Mouse (Mus musculus) cerebellum, adult 2 months (tissue): ENCODE measurements around the gene Tmem163. TPM values are rescaled to one million over a fixed set of nuclear protein-coding genes. Genes with fewer than 3 reads are reported as not detected.

Experiments used
- DNase-seq, 2 experiments: peaks; one replicate each; pipeline ENCODE4 v3.0.0; 2021
- H3K27ac ChIP-seq: fragments of 200-500 bp; 2 replicates; pipeline ENCODE4 v1.5.1; 2012; ENCODE audit warnings: low read length, control low read depth, inconsistent platforms; ENCODE audit not compliant: insufficient read depth
- H3K27me3 ChIP-seq: fragments of 200-500 bp; 2 replicates; pipeline ENCODE4 v1.6.1; 2012; ENCODE audit warnings: inconsistent platforms, mild to moderate bottlenecking, low read length, moderate library complexity; ENCODE audit not compliant: control insufficient read depth, insufficient read depth
- H3K4me1 ChIP-seq: fragments of 200-500 bp; 2 replicates; pipeline ENCODE4 v1.6.1; 2011; ENCODE audit warnings: low read length; ENCODE audit not compliant: control insufficient read depth, insufficient read depth
- H3K4me3 ChIP-seq: fragments of 200-500 bp; replicated peaks from 2 replicates; pipeline ENCODE3; 2011; ENCODE audit warnings: mild to moderate bottlenecking, low read depth, low read length, control low read depth; ENCODE audit not compliant: insufficient read depth
- CTCF ChIP-seq: fragments of 200-500 bp; IDR thresholded peaks from 2 replicates; pipeline ENCODE4 v1.5.1; 2011; ENCODE audit warnings: low read depth, mild to moderate bottlenecking, control low read depth, low read length, moderate library complexity, borderline replicate concordance; ENCODE audit not compliant: insufficient read depth
- POLR2A ChIP-seq: fragments of 200-500 bp; IDR thresholded peaks from 2 replicates; pipeline ENCODE4 v1.6.1; 2011; ENCODE audit warnings: low read length, control low read depth, borderline replicate concordance; ENCODE audit not compliant: insufficient read depth
- WGBS: fragments of 180-500 bp; shearing (Covaris S2); methylation state at CpG from one replicate; pipeline ENCODE4 v1.1.7; 2018; 5-methylcytosine and 5-hydroxymethylcytosine counted together
- polyA plus RNA-seq: library from polyadenylated mRNA; depleted of rRNA; stranded (reverse); fragments of >200 nt; gene quantifications from 2 replicates; pipeline ENCODE4 v1.2.3, GENCODE M21; 2012

Gene Tmem163
- polyA plus RNA-seq, 1 experiment: 106 TPM

DNA sequence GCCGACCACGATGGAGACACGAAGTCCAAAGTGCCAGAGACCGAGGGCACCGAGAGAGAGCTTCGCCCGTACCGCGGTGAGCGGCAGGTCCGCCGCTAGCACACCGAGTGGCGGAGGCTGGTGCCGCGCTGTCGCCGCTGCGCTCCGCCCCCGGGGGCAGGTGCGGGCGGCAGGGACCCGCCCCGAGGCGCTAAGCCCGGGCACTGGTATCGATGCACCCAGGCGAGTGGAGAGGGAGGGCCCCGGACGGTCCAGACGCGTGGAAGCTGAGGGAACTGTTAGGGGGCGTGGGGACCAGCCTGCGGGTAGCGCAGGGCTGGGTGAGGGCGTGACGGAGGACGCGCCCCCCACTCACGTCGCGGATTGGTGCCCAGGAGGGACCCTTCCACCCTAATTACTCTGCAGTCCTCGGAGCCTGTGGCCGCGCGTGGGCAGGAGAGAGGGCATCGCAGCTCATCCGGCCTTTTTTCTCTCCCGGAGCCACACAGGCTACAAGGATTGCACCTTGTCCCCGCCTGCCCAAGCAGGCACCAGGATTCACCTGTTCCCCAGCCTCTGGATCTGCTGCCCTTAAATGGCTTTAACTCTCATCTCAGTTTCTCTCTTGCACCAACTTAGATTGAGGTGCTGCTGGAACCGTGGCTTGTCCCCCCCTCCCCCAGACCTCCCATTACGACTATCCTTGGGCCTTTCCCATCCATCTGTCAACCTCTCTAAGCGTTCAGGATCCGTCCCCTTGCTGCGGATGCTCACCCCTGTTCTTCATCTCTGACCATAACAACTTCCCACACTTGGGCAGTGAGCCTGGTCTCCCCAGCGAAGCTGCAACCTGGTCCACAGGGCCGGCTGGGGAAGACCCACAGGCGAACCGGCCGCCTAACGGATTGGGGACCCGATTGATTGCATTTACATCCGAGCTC lies 1.4 kb downstream of the Tmem163 start:
- Histone ChIP-seq H3K27ac (peak overlapping the region; percentile 90), H3K27me3 (no peaks in the 10 kb centered on the region), H3K4me3 (peak overlapping the region; percentile 90), H3K4me1 (peaks cover 14% of the 10 kb centered on the region)
- peak; percentile 86 for DNase-seq
- WGBS: 2% methylated on average over 64 of the region's 64 CpGs
- TF ChIP-seq CTCF: no peak
- TF ChIP-seq POLR2A: peak; percentile 79

DNA sequence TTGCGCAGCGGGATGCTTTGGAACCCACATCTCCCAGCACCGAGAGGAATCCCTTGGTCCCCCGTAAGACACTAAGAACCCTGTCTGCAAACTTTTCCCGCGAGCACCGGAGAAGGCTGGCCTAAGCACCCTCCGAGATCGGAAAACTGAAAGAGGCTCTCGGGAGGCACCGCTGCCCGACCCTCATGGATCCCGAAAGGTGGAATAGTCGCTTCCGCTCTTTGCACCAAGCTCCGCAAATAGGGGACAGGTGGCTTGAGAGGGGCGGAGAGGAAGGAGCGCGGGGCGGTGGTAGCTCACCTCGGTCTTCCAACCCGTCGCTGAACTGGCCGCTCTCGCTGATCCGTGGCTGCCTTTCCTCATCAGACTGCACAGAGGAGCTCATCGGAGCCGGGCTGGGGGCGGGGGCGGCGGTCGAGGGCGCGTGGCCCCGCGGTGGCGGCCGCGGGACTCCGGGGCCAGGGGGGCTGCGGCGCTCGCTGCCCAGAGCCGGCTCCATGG lies 2.2 kb downstream of the Tmem163 start:
- peak; percentile 69 to 77 for DNase-seq
- under 1% methylated on average over 44 of the region's 44 CpGs for WGBS
- Histone ChIP-seq H3K27ac (peak overlapping the region; percentile 90), H3K4me3 (peak overlapping the region; percentile 90), H3K27me3 (no peaks in the 10 kb centered on the region), H3K4me1 (peaks cover 14% of the 10 kb centered on the region)
- TF ChIP-seq CTCF: no peak
- no peak for TF ChIP-seq POLR2A

DNA sequence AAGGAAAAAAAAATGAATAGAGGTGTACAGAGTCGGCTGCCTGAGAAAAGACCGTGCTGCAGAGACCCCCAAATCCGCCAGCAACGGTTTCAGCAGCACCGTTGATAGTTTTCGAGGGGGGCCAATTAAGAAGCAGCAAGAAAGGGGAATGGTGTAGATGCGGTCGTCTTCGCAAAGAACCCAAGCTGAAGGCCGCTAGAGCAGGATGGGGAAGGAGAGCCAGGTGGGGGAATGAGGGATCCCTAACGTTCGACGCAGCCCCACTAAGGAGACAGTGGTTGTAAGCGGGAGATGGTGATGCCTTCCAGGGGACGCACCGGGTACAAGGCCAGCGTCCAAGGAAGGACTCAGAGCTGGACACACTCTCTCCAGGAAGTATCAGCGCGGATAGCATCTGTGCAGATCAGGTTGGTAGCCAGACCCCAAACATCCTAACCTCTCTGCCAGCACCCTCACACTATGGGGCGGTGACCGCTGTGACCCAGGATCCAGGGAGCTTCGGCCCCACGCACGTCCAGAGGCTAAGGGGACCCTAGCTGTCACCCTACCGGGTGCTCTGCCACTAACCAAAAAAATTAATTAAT lies 2.7 kb downstream of the Tmem163 start:
- peak overlapping the region; percentile 90 for H3K4me3 ChIP-seq
- peak overlapping the region; percentile 90 for H3K27ac ChIP-seq
- WGBS: under 1% methylated on average over 25 of the region's 25 CpGs
- TF ChIP-seq POLR2A (no peak), CTCF (no peak)
- peak; percentile 51 to 66 for DNase-seq
- H3K27me3 ChIP-seq: no peaks in the 10 kb centered on the region
- H3K4me1 ChIP-seq: peaks cover 14% of the 10 kb centered on the region

DNA sequence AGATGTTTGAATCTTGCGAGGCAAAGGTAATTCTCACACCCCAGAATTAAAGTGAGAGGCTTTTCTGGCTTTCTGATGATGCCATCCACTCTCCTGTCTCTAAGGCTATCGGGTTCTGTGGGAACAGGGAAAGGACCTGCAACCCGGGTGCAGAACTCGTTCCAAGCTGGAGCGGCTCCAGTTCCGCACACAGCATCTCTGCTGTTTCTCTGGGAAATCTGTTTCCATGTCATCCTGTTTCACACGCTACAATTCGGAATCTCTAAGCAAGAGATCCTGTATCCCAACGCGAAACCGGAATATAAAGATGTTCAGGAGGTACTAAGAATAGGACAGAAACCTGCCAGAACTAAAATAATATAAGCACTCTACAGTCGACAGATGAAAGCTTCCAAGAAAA lies 3.2 kb downstream of the Tmem163 start:
- Histone ChIP-seq H3K4me3 (peak overlapping the region; percentile 90), H3K4me1 (peaks cover 17% of the 10 kb centered on the region), H3K27ac (peak overlapping the region; percentile 90), H3K27me3 (no peaks in the 10 kb centered on the region)
- no peak for TF ChIP-seq CTCF
- TF ChIP-seq POLR2A: peak; percentile 38; the same call in 1 of the 2 replicates
- DNase-seq: peak; percentile 88 to 91
- 4% methylated on average over 12 of the region's 12 CpGs for WGBS

DNA sequence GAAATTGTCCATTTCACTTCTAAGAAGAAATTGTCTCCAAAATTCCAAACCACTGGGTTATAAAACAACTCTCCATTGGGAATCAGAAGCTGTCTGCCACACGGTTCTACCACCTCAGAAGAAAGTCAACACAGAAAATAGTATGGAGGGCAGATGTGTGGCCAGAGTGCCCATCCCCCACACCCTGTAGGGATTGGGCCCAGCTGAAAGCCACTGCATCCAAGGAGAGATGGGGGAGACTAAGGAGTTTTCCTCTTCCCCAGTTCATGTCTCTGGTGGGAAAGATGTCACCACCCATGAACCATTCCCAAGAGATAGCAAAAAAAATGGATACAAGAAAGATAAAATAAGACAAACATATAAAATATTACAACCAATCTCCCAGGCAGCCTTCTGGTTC lies 4.1 kb downstream of the Tmem163 start:
- TF ChIP-seq POLR2A (no peak), CTCF (no peak)
- Histone ChIP-seq H3K4me1 (peaks cover 17% of the 10 kb centered on the region), H3K4me3 (peak overlapping the region; percentile 90), H3K27me3 (no peaks in the 10 kb centered on the region), H3K27ac (peak overlapping the region; percentile 48; the same call in 1 of the 2 replicates)
- DNase-seq: peak in 1 of 2 experiments; percentile 25
- WGBS: 44% methylated on average over 1 of the region's 1 CpGs

DNA sequence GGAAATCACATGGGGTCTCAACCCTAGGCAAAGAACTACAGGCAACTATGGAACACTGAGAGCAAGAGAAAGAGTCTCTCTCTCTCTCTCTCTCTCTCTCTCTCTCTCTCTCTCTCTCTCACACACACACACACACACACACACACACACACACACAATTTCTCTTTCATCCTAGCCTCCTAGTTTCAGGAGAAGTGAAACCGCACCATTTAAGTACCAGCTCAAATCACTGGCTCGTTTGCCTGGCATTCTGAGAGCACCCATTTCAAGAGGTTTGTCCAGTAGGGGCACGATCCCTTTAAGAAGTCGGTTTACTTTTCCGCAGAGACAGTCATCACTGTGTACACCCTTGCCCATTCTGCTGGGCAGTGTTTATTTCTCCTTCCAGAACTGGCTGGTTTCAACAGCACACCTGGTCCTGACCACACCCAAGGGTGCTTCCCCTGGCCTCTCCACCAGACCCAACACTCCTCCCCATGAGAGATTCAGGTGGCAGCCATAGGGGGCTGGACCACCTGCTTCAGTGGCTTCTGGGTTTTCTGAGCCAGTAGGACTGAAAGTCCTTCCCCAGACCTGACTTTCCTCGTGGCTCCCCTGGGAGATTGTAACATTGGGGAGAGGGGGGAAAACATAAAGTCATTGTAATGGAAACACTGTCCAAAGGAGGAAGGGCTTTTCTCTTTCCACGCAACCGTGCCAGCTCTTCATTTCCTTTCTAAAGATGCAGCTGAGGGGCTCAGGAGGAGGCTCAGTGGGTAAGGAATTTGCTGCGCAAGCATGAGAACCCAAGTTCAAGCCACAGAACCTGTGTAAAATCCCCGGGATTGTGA lies 5.9 kb downstream of the Tmem163 start:
- H3K27ac ChIP-seq: no peak overlapping the region
- 46% methylated on average over 10 of the region's 10 CpGs for whole genome bisulfite sequencing
- peaks cover 12% of the 10 kb centered on the region for H3K4me1 ChIP-seq
- TF ChIP-seq CTCF (no peak), POLR2A (no peak)
- no peaks in the 10 kb centered on the region for H3K27me3 ChIP-seq
- DNase-seq: peak in 1 of 2 experiments; percentile 23
- H3K4me3 ChIP-seq: peak overlapping the region; percentile 28

DNA sequence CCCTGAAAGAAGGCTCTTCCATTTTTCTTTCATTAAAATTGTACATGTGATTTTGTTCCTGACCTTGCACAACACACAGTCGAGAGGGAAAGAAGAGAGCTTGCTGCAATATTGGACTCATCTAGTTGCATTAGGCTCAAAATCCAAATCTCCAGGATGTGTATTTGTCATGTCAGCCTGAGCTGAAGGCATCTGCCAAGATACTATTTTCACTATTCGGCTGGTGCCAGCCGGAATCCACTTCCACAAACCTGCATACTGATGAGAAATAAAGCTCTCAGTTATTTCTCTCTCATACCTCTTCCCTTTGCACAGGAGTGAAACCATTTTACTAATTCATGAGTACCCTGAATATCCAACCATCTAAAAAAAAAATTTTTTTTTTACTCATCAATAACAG lies 11.2 kb downstream of the Tmem163 start:
- H3K27ac ChIP-seq: no peak overlapping the region
- TF ChIP-seq CTCF: no peak
- TF ChIP-seq POLR2A: no peak
- DNase-seq: peak in 1 of 2 experiments; percentile 74

More for the DNA sequence above, 11.2 kb downstream of the Tmem163 start:
- H3K4me1 ChIP-seq: peaks cover 9% of the 10 kb centered on the region
- WGBS: 4% methylated on average over 3 of the region's 3 CpGs
- no peak overlapping the region for H3K4me3 ChIP-seq
- no peaks in the 10 kb centered on the region for H3K27me3 ChIP-seq
